Comparison of ENCODE assay signal across 8 mouse cellular contexts in the genomic region with DNA sequence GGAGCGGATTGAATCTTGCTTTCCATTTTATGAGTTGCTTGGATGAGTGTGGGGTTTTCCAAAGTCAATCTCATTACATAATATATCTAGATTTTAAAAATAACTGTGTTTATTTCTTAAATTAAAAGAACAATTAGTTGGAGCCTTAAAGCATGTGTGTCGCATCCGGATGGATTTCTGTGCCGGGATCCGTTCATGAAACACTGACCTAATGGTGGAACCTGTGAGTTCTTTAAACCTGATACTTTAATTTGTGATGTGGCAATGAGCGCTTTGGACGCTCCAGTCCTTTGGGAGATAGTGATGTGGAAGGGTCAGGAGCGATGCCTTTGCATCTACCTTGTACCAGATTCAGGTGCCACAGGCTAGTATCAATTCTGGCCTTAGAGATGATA. TPM values are rescaled to one million over a fixed set of nuclear protein-coding genes. Genes with fewer than 3 reads are reported as not detected.
DNase-seq lines count a peak whose midpoint lies in the region; ATAC-seq and TF ChIP-seq lines count a peak whose summit lies in the region.

No protein-coding gene starts in this region.

- ATAC-seq in limb, embryonic 14.5 days (ENCODE audit: low FRiP score, low read depth), result no peak
- no peak for ATAC-seq in stomach, postnatal 0 days (ENCODE audit: low FRiP score, low TSS enrichment)

- no peak for TF ChIP-seq POLR2A in limb, embryonic 14.5 days (IDR thresholded peaks at IDR 0.05; ENCODE audit: borderline replicate concordance, extremely low read depth, insufficient read depth, insufficient read length)

- DNase-seq in cerebellum, adult 11 months, result peak; percentile 12
- DNase-seq in cerebellum, postnatal 25 days, result no peak
- DNase-seq in retina, embryonic 14.5 days (ENCODE audit: low spot score), result peak; percentile 31
- DNase-seq in retina, postnatal 1 day, result no peak
- no peak for DNase-seq in limb, embryonic 14.5 days (ENCODE audit: low spot score)
- no peak for DNase-seq in stomach, postnatal 0 days (ENCODE audit: low spot score)
- DNase-seq in ovary, postnatal 14 days (ENCODE audit: low spot score), result no peak
- DNase-seq in thymus, postnatal 0 days (ENCODE audit: low spot score), result no peak

- 14% methylated on average over 8 of the region's 8 CpGs for WGBS in limb, embryonic 14.5 days
- WGBS in stomach, postnatal 0 days, result 16% methylated on average over 8 of the region's 8 CpGs

- H3K27ac ChIP-seq in limb, embryonic 14.5 days (replicated peaks; ENCODE audit: low read depth, low read length), result peak overlapping the region; percentile 75
- peak overlapping the region; percentile 92 for H3K27ac ChIP-seq in stomach, postnatal 0 days (replicated peaks)

- no peaks in the 10 kb centered on the region for H3K9me3 ChIP-seq in limb, embryonic 14.5 days (ENCODE audit: control insufficient read depth, low read length)
- no peaks in the 10 kb centered on the region for H3K9me3 ChIP-seq in stomach, postnatal 0 days (ENCODE audit: control insufficient read depth, low read length)

- H3K27me3 ChIP-seq in limb, embryonic 14.5 days (ENCODE audit: control insufficient read depth, insufficient read depth, low read length), result no peaks in the 10 kb centered on the region
- no peaks in the 10 kb centered on the region for H3K27me3 ChIP-seq in stomach, postnatal 0 days (ENCODE audit: control insufficient read depth, insufficient read depth, low read length)

- TF ChIP-seq EP300 in stomach, postnatal 0 days (optimal IDR thresholded peaks at IDR 0.05), result no peak

- H3K4me1 ChIP-seq in limb, embryonic 14.5 days (ENCODE audit: control insufficient read depth, insufficient read depth, low read length), result peaks cover 14% of the 10 kb centered on the region
- no peaks in the 10 kb centered on the region for H3K4me1 ChIP-seq in stomach, postnatal 0 days (replicated peaks; ENCODE audit: control insufficient read depth, insufficient read depth)

- peak overlapping the region; percentile 85 for H3K4me3 ChIP-seq in limb, embryonic 14.5 days (replicated peaks; ENCODE audit: low read length)
- peak overlapping the region; percentile 94 for H3K4me3 ChIP-seq in stomach, postnatal 0 days (ENCODE audit: low read depth, low read length)

- no peak for TF ChIP-seq CTCF in stomach, postnatal 0 days (IDR thresholded peaks at IDR 0.05; ENCODE audit: low read depth)

- H3K36me3 ChIP-seq in limb, embryonic 14.5 days (ENCODE audit: control insufficient read depth, insufficient read depth, low read length), result no peaks in the 10 kb centered on the region
- H3K36me3 ChIP-seq in stomach, postnatal 0 days (ENCODE audit: control insufficient read depth, insufficient read depth, low read length), result no peaks in the 10 kb centered on the region

- peak overlapping the region; percentile 89 for H3K9ac ChIP-seq in limb, embryonic 14.5 days (ENCODE audit: low read depth, low read length, severe bottlenecking)
- H3K9ac ChIP-seq in stomach, postnatal 0 days (ENCODE audit: low read length), result peak overlapping the region; percentile 94

- peak overlapping the region; percentile 59 for H3K4me2 ChIP-seq in limb, embryonic 14.5 days (replicated peaks; ENCODE audit: low read depth, low read length, severe bottlenecking)
- H3K4me2 ChIP-seq in stomach, postnatal 0 days (replicated peaks; ENCODE audit: low read depth), result peak overlapping the region; percentile 82

RNA-seq across cellular contexts. Expression of gene Clasp1, which starts 1.4 kb away (rescaled TPM):
- 48.5 and 50.5 TPM in 2 replicates for polyA plus RNA-seq in limb, embryonic 14.5 days (2012; rRNA removed)
- 47.8 and 53.3 TPM in 2 replicates for polyA plus RNA-seq in limb, embryonic 14.5 days (2014; fragmentation: Nextera tagmentation; extraction: Ambion mirVana)
- polyA plus RNA-seq in stomach, postnatal 0 days (2015; fragmentation: Nextera tagmentation; extraction: Ambion mirVana), result 11.6 and 12.0 TPM in 2 replicates
- 21.0 and 31.0 TPM in 2 replicates for polyA plus RNA-seq in thymus, postnatal 0 days (2015; fragmentation: Nextera tagmentation; extraction: Ambion mirVana)

Comparison
In these comparisons a context has a peak if more than half of its experiments do, and no peak if none do; other contexts are left out.
1. DNase-seq: peak in cerebellum, adult 11 months (single experiment) and retina, embryonic 14.5 days (single experiment); none in cerebellum, postnatal 25 days (0 of 2), retina, postnatal 1 day (single experiment), limb, embryonic 14.5 days (single experiment), stomach, postnatal 0 days (single experiment), ovary, postnatal 14 days (single experiment) and thymus, postnatal 0 days (single experiment).